Mouse (Mus musculus) testis, adult 2 months (tissue): ENCODE measurements around the gene Nln.

Experiments
- CTCF ChIP-seq: fragments of 200-500 bp; IDR thresholded peaks from 2 replicates; pipeline ENCODE4 v1.5.1; 2012; ENCODE audit warnings: low read depth, mild to moderate bottlenecking, inconsistent platforms, low read length, moderate library complexity; ENCODE audit not compliant: control insufficient read depth, insufficient read depth, insufficient replicate concordance
- POLR2A ChIP-seq: fragments of 200-500 bp; IDR thresholded peaks from 2 replicates; pipeline ENCODE4 v1.6.1; 2012; ENCODE audit warnings: low read depth, mild to moderate bottlenecking, inconsistent platforms, low read length, moderate library complexity; ENCODE audit not compliant: control insufficient read depth

GRCm38 (mm10) chr13:104113782-104114181, 4.4 kb upstream of the Nln start:
- TF ChIP-seq CTCF (no peak), POLR2A (no peak)
